Mouse (Mus musculus): Measurements from ENCODE around the gene Gm8879.
"Not testable (repeated sequence)": the region's sequence is repeated elsewhere in the genome, so short reads cannot be mapped to it uniquely, and the experiment has no call there.

Gene Gm8879

DNA sequence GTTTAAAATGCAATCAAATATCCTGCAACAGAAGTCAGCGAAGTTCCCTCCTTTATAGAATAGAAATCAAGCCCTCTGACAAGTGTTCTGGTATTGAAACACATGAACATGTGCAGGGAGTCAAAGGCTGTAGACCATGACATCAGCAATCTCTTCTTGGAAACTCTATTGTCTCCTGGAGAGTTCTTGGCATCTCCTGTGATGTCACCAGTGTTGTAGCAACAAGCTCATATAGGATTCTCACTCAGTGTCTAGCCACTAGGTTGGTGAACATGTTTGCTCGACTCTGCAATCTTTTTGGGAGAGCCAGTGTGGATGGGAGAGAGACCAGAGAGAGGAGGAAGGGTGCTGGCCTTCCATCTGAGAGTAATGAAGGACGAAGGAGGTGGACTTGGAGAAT is at the start of gene Gm8879:
Gene Gm8879 (plus strand): TSS at position 301 of the 400 bp plus-strand sequence.
- not testable (repeated sequence) for DNase-seq (ENCODE audit: low read depth, low spot score)

DNA sequence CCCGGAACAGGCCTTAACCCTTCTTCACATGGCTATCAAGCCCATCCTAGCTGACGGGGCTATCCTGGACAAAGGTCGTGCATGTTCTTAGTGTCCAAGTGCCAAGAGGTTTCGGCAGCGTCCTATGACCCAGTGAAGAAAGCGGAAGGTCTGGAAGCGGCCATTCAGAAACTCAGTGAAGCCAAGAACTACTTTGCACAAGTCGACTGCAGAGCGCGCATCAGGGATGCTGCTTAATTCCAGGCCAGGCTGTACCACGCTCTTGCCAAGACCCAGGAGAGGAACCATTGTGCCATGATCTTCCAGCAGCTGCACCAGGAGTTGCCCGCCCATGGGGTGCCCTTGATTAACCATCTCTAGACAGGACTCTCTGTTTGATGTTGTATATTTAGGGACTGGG is 10.6 kb downstream of the Gm8879 start:
- not testable (repeated sequence) for DNase-seq (ENCODE audit: low read depth, low spot score)

Measured in retina, postnatal 7 days (tissue).